Mouse (Mus musculus) neural tube, embryonic 12.5 days (tissue): ENCODE data around the gene Arhgap23. TPM values are rescaled to one million over a fixed set of nuclear protein-coding genes. Genes with fewer than 3 reads are reported as not detected.

Experiments used
- ATAC-seq: fragments of 200-750 bp; cut with Nextera tagmentation; 2 replicates; pipeline ENCODE4 v1.8.0; 2017; ENCODE audit warnings: low read depth, mild to moderate bottlenecking, moderate TSS enrichment, moderate library complexity; ENCODE audit not compliant: low FRiP score
- H3K27ac ChIP-seq: fragments of 300-500 bp; sonication (generic); 2 replicates; pipeline ENCODE4 v1.5.1; 2016
- H3K27me3 ChIP-seq: fragments of 300-500 bp; sonication (generic); replicated peaks from 2 replicates; pipeline ENCODE4 v1.6.1; 2016; ENCODE audit warnings: mild to moderate bottlenecking
- H3K36me3 ChIP-seq: fragments of 300-500 bp; sonication (generic); 2 replicates; pipeline ENCODE4 v1.6.1; 2016; ENCODE audit warnings: mild to moderate bottlenecking
- H3K4me1 ChIP-seq: fragments of 300-500 bp; sonication (generic); 2 replicates; pipeline ENCODE4 v1.6.1; 2016
- H3K4me2 ChIP-seq: fragments of 300-500 bp; sonication (generic); replicated peaks from 2 replicates; pipeline ENCODE4 v1.6.1; 2016; ENCODE audit warnings: mild to moderate bottlenecking
- H3K4me3 ChIP-seq: fragments of 300-500 bp; sonication (generic); 2 replicates; pipeline ENCODE4 v1.5.1; 2016
- H3K9ac ChIP-seq: fragments of 300-500 bp; sonication (generic); 2 replicates; pipeline ENCODE4 v1.6.1; 2016; ENCODE audit warnings: mild to moderate bottlenecking
- H3K9me3 ChIP-seq: fragments of 300-500 bp; sonication (generic); 2 replicates; pipeline ENCODE4 v1.6.1; 2016; ENCODE audit warnings: mild to moderate bottlenecking
- WGBS: fragments of 180-500 bp; shearing (Covaris S2); methylation state at CpG from one replicate; pipeline ENCODE4 v1.1.7; 2016; 5-methylcytosine and 5-hydroxymethylcytosine counted together
- polyA plus RNA-seq: library from polyadenylated mRNA; unstranded; fragments of >200 nt; fragmentation: Nextera tagmentation; extraction: Ambion mirVana; gene quantifications from 2 replicates; pipeline ENCODE4 v1.2.1, GENCODE M21; 2016

Gene Arhgap23
- polyA plus RNA-seq, 1 experiment from 2014 or later: 9.3 TPM

DNA sequence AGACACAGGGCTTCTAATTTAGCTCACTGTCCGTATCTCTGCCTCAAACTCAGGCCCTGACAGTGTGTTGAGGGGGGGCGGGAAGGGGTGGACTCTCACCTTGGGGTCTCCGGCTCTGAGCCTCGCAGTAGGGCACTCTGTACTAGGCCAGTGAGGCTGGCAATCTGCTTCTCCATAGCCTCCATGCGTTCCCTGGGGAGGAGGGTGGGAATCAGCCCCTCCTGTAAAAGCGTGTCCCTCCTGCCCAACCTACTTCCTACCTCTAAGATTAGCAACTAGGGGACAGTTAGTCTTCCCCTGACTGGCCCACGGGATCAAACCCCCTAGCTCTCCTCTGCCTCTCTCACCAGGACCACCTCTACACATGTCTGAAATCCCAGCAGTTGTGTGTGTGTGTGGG, 118.3 kb downstream of the Arhgap23 start:
- Histone ChIP-seq H3K4me3 (no peak overlapping the region), H3K4me2 (no peak overlapping the region), H3K4me1 (peaks cover 42% of the 10 kb centered on the region), H3K27me3 (peaks cover 73% of the 10 kb centered on the region), H3K9me3 (no peaks in the 10 kb centered on the region), H3K36me3 (peaks cover 11% of the 10 kb centered on the region; the same call in 1 of the 2 replicates), H3K9ac (no peak overlapping the region), H3K27ac (no peak overlapping the region)
- ATAC-seq: no peak
- 20% methylated on average over 7 of the region's 7 CpGs for WGBS

DNA sequence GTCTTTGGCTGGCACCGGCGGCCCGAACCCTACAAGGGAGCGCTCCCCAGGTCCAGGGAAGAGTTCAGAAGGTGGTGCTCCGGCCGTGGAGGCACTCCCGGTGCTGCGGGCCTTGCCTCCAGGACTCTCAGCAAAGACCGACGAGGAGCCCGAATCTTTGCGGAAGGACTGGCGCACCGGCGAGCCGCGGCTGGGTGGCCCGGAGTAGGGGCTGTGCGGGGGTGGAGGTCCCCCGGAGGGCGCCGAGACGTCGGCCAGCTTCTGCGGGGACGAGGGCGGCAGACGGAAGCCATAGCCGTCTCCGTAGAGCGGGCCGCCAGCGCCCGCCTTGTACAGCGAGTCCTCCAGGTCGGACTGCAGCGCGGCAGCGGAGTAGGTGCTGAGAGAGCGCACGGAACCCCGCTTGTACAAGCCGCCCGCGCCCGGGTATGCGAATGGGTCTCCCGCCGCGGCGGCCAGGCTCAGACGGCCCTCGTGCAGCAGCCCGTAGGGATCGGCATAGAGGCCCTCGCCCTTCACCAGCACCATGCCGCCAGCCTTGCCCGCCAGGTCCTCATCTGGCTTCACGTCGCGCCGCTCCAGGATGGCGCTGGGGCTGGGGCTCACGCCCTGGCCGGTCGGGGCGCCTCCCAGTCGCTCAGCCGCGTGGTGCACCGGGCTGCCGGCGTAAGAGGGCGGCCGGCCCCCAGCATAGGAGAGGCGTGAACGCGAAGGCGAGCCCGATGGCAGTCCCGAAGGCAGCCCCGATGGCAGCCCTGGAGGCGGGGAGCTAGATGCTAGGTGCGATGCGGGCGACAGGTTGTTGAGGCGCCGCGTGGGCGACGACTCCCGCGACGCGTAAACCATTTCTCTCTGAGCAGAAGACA, 119.3 kb downstream of the Arhgap23 start:
- peak overlapping the region; percentile 43 for H3K4me2 ChIP-seq
- peaks cover 42% of the 10 kb centered on the region for H3K4me1 ChIP-seq
- H3K27ac ChIP-seq: no peak overlapping the region
- peak overlapping the region; percentile 13; the same call in 1 of the 2 replicates for H3K4me3 ChIP-seq
- H3K27me3 ChIP-seq: peaks cover 81% of the 10 kb centered on the region
- no peaks in the 10 kb centered on the region for H3K9me3 ChIP-seq
- H3K9ac ChIP-seq: no peak overlapping the region; the same call in 1 of the 2 replicates
- WGBS: 2% methylated on average over 95 of the region's 95 CpGs
- ATAC-seq: no peak
- peaks cover 11% of the 10 kb centered on the region; the same call in 1 of the 2 replicates for H3K36me3 ChIP-seq

DNA sequence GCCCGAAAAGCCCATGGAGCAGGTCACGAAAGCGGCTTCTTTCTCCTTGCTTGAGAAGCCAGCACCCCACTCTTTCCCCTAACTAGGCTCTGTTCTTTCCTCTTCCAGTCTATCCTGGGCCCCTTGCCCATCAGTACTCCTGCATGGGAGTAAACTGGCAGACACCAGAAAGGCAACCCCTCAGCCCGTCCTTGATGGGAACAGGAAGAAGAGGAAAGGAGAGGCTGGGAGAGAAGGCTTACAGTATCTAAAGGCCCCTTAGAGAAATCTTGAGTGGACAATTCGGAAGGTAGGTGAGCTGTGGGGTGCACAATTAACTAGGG, 119.9 kb downstream of the Arhgap23 start:
- 21% methylated on average over 5 of the region's 5 CpGs for WGBS
- Histone ChIP-seq H3K9me3 (no peaks in the 10 kb centered on the region), H3K27ac (no peak overlapping the region), H3K4me1 (peaks cover 42% of the 10 kb centered on the region), H3K4me2 (peak overlapping the region; percentile 43; the same call in 1 of the 2 replicates), H3K9ac (no peak overlapping the region; the same call in 1 of the 2 replicates), H3K36me3 (peaks cover 11% of the 10 kb centered on the region; the same call in 1 of the 2 replicates), H3K27me3 (peaks cover 82% of the 10 kb centered on the region), H3K4me3 (no peak overlapping the region)
- no peak for ATAC-seq

DNA sequence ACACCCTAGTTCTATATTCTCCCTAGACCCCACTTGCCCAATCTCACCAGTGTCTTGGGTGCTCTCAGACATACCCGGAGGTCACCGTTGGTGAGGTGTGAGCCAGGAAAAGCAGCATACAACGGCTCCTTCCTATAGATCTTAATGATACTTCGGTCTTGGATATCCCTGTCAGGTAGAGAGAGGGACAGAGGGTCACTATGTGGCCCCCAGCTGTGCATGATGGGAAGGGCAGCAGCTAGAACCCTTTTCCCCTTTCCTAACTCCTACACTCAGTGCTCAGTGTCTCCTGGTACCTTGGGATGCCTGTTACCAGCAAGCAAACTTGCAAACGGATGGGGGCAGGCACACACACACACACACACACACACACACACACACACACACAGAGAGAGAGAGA, 120.3 kb downstream of the Arhgap23 start:
- peaks cover 8% of the 10 kb centered on the region; the same call in 1 of the 2 replicates for H3K36me3 ChIP-seq
- no peak for ATAC-seq
- no peaks in the 10 kb centered on the region for H3K9me3 ChIP-seq
- peaks cover 42% of the 10 kb centered on the region for H3K4me1 ChIP-seq
- H3K4me2 ChIP-seq: no peak overlapping the region
- WGBS: 56% methylated on average over 5 of the region's 5 CpGs
- H3K27me3 ChIP-seq: peaks cover 82% of the 10 kb centered on the region
- no peak overlapping the region for H3K9ac ChIP-seq
- no peak overlapping the region for H3K27ac ChIP-seq
- H3K4me3 ChIP-seq: no peak overlapping the region

DNA sequence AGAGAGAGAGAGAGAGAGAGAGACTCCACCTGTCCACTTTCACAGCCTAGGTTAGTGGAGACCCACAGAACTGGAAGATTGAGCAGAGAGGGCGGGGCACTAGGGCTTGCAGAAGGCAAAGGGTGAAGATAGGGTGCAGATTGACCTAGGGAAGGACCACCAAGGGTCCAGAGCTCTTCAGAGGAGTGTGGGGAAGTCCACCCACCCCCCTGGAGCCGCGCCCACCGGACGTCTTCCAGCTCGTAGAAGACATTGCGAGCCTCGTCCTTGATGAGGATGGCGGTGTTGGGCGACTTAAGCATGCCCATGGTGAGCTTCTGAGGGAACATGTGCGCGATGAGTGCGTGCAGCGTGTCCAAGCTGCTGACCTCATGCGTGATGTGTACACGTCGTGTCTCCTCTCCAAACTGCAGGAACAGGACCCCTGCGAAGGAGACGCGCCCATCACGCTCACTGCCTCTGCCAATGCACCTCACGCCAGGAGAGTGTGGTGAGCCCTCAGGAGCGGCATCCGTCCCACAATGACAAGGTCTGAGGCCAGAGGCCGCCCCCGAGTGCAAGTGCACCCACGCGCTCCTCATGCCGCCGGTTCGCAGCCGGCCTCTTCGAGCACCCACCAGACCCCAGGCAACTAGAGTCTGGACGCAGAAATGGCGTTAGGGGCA, 120.9 kb downstream of the Arhgap23 start:
- H3K4me3 ChIP-seq: no peak overlapping the region
- peaks cover 8% of the 10 kb centered on the region; the same call in 1 of the 2 replicates for H3K36me3 ChIP-seq
- WGBS: 14% methylated on average over 35 of the region's 35 CpGs
- ATAC-seq: no peak
- no peak overlapping the region; the same call in 1 of the 2 replicates for H3K9ac ChIP-seq
- H3K9me3 ChIP-seq: no peaks in the 10 kb centered on the region
- H3K27ac ChIP-seq: no peak overlapping the region
- H3K27me3 ChIP-seq: peaks cover 80% of the 10 kb centered on the region
- peak overlapping the region; percentile 59 for H3K4me2 ChIP-seq
- peaks cover 42% of the 10 kb centered on the region for H3K4me1 ChIP-seq

DNA sequence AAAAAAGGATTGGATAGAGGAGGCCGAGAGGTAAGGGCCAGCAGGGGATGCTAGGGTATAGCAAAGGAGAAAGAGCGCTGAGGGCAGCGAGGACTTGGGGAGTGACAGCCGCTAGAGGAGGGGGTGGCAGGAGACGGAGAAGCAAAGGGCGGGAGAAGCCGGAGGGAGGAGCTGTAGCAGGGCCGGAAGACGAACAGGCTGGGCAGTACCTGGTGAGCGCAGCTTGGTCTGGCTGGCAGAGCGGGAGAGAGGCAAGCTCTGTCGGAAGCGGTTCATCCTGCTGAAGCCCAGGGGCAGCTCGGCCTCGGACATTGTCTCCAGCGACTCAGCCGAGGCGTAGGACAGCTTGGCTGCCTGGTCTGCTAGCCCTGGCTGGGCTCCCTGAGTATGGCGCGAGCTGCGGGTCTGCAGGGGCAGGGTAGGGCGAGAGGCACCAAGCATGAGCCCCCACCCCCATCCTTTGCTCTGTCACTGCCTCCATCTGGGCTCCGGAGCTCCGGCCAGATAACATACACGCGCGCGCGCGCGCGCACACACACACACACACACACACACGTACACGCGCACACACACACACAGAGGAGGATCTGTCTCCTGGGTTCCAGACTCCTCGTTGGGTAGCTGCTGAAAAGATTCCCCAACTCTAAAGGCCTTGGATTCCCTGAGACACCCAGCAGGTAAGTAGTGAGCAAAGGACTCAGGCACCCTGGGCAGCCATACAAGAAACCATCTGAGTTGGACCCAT, 121.7 kb downstream of the Arhgap23 start:
- Histone ChIP-seq H3K36me3 (peaks cover 8% of the 10 kb centered on the region; the same call in 1 of the 2 replicates), H3K9me3 (no peaks in the 10 kb centered on the region), H3K4me3 (peak overlapping the region; percentile 18), H3K4me2 (peak overlapping the region; percentile 59), H3K27me3 (peaks cover 80% of the 10 kb centered on the region), H3K27ac (no peak overlapping the region), H3K9ac (peak overlapping the region; percentile 33; the same call in 1 of the 2 replicates), H3K4me1 (peaks cover 36% of the 10 kb centered on the region)
- 2% methylated on average over 36 of the region's 36 CpGs for WGBS
- ATAC-seq: no peak

DNA sequence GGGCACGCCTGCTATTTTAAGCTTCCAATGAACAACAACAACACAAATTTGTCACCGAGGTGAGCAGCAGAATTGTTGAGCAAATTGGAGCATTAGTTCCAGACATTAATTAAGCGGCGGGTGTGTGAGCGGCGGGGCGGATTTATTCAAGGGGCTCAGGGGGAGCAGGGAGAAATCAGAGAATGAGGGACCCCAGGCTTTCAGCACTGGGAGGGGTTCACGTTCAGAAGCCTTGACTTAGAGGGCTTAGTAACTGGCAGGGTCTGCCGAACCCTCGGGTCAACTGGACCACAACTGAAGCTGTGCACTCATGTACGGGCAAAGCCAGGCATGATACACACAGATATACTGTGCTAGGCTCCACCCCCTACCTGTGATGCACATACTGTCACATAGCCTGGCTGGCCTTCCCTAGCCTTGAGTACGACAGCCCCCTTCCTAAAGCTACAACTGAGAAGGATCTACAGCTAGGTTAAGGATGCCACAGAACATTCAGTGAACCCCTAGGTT, 122.3 kb downstream of the Arhgap23 start:
- H3K4me1 ChIP-seq: peaks cover 36% of the 10 kb centered on the region
- H3K9ac ChIP-seq: no peak overlapping the region
- H3K27me3 ChIP-seq: peaks cover 79% of the 10 kb centered on the region
- H3K4me3 ChIP-seq: peak overlapping the region; percentile 18
- WGBS: 25% methylated on average over 12 of the region's 12 CpGs
- no peaks in the 10 kb centered on the region for H3K9me3 ChIP-seq
- peak overlapping the region; percentile 59 for H3K4me2 ChIP-seq
- H3K36me3 ChIP-seq: peaks cover 8% of the 10 kb centered on the region; the same call in 1 of the 2 replicates
- no peak for ATAC-seq
- H3K27ac ChIP-seq: no peak overlapping the region

DNA sequence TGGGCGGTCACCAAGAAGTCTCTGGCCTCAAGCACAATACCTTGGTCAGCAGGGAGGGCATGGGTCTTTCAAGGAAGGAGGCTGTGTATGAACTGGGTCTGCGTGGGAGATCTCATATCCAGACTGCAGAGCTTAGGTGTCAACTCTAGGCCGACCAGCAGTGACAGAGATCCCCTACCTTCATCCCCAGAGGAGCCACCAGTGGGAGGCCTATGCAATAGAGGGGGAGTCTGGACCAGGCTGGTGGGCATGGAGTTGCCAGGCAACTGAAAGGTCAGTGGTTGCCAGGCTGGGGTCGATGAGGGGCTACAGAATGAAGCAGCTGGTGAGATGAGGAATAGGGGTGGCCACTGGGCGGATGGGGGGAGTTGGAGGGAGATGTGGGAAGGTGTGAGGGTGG, 124.3 kb downstream of the Arhgap23 start:
- Histone ChIP-seq H3K9ac (no peak overlapping the region), H3K4me1 (peaks cover 36% of the 10 kb centered on the region), H3K36me3 (peaks cover 4% of the 10 kb centered on the region; the same call in 1 of the 2 replicates), H3K4me2 (no peak overlapping the region), H3K9me3 (no peaks in the 10 kb centered on the region), H3K4me3 (no peak overlapping the region), H3K27me3 (peaks cover 66% of the 10 kb centered on the region), H3K27ac (no peak overlapping the region)
- WGBS: 54% methylated on average over 5 of the region's 5 CpGs
- ATAC-seq: no peak

DNA sequence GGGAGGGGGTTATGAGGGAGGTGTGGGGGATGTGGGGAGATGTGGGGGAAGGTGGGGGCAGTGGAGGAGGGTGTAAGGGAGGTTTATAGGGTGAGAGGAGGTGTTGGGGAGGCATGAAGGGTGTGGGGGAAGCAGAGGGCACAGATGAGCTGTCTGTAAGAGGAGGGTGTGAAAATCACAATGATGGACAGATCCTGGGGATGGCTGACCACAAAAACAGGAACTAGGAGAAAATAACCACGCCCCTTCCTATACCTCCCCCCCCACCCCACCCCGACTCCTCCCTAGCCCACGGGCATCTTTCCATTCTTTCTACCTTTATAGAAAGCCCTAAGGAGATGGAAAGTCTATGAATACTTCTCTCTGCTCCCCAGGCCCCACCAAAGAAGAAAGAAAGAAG, 124.8 kb downstream of the Arhgap23 start:
- 76% methylated on average over 3 of the region's 3 CpGs for WGBS
- Histone ChIP-seq H3K27ac (no peak overlapping the region), H3K9me3 (no peaks in the 10 kb centered on the region), H3K4me2 (no peak overlapping the region), H3K9ac (no peak overlapping the region), H3K4me3 (no peak overlapping the region), H3K27me3 (peaks cover 66% of the 10 kb centered on the region), H3K4me1 (peaks cover 31% of the 10 kb centered on the region), H3K36me3 (no peaks in the 10 kb centered on the region; the same call in 1 of the 2 replicates)
- no peak for ATAC-seq

DNA sequence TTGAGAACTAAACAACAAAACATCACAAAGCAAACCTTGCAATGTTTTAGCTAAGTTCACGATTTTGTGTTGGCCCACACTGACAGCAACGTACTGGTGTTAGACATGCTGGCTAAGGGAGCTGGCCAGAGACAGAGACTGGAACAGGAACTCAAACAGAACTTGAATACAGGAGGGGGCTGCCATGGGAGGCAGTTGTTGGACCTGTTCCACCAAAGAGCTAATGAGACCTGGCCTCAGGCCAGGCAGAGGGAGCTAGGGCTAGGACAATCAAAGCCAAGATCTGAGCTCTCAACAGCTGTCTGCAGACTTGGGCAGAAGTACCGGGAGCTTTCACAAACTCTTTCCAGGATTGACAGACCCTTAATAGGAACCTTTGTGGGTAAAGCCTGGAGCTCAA, 125.3 kb downstream of the Arhgap23 start:
- no peaks in the 10 kb centered on the region for H3K9me3 ChIP-seq
- H3K27ac ChIP-seq: no peak overlapping the region
- no peak overlapping the region for H3K4me2 ChIP-seq
- no peak overlapping the region for H3K4me3 ChIP-seq
- ATAC-seq: no peak
- 59% methylated on average over 3 of the region's 3 CpGs for WGBS
- no peaks in the 10 kb centered on the region; the same call in 1 of the 2 replicates for H3K36me3 ChIP-seq
- peaks cover 66% of the 10 kb centered on the region for H3K27me3 ChIP-seq
- peaks cover 30% of the 10 kb centered on the region for H3K4me1 ChIP-seq
- H3K9ac ChIP-seq: no peak overlapping the region

DNA sequence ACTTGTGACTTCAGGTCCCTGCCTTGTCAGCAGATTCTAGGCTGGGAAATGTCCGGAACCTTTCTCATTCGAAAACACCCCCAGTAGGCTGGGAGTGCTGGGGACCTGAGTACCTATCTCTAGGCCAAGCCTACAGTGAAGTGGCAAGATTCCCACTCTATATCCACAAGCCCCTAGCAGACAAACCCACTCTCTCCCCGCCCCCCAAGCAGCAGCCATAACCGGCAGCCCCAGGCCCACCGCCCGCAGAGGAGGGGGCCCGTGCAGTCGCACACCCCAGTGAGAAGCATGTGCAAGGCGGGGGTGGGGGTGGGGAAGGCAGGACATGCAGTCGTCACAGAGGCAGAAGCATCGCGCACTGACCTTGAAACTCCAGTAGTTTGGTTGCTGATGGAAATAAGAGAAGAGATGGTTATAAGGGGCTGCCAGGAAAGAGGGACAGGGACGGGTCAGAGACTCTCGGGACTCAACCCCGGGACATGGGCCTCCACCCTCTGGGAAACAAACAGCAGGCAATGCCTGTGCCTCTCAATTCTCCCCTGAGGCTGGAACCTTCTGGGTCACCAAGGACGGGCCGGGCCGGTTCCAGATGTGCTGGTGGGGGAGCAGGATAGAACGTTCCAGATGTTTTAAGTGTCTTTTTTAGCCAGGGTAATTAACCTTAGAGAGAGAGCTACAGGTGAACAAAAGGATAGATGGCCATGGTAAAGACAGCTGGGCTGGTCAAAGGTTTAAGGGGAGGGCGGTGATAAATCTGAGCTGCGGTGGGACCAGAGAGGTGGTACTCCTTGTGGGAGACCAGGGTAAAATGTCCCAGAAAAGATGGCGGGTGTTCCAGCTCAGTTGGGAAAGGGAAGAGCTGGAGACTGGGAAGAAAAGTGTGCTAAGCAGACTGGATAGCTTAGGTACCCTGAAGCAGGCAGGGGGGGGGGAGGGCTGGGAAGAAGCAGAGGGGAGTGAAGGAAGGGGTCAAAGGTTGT, 127.1 kb downstream of the Arhgap23 start:
- no peak overlapping the region for H3K9ac ChIP-seq
- no peak overlapping the region for H3K4me2 ChIP-seq
- no peak overlapping the region for H3K27ac ChIP-seq
- no peak overlapping the region for H3K4me3 ChIP-seq
- H3K27me3 ChIP-seq: peaks cover 66% of the 10 kb centered on the region
- no peak for ATAC-seq
- WGBS: 75% methylated on average over 22 of the region's 22 CpGs
- no peaks in the 10 kb centered on the region; the same call in 1 of the 2 replicates for H3K36me3 ChIP-seq
- H3K9me3 ChIP-seq: no peaks in the 10 kb centered on the region
- H3K4me1 ChIP-seq: peaks cover 31% of the 10 kb centered on the region
